In the genomic region with DNA sequence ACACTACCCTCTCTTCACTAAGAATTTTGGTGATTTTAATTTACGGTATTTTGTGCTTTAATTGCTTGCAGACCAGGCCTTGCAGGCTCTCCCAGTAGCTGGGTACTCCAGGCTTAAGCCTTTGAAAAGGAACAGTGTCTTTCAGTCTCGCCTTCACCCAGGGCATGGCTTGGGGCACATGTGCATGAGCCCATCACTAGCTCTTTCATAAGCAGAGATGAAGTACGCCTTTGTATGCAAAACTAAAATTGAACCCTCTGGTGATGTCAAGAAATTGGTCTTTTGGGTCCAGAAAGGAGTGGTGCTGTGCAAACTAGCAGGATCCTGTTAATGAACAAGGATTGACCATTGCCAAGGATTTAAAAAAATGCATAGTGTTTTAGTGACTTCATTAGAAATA, we compare ENCODE assay signal across 25 mouse cellular contexts. TPM values are rescaled to one million over a fixed set of nuclear protein-coding genes. Genes with fewer than 3 reads are reported as not detected.
A peak's percentile ranks its signal among the peaks of the same experiment; 100 is the strongest.
DNase-seq lines count a peak whose midpoint lies in the region; ATAC-seq and TF ChIP-seq lines count a peak whose summit lies in the region.
"Had no signal": no experiment of that assay in that cellular context is flagged by ENCODE, and none has a peak within 500 bp of the region (broad histone marks: within the 10 kb centered on the region; RNA-seq: fewer than 3 reads in every experiment).

No protein-coding gene starts in this region.

- H3K9me3 ChIP-seq in heart, embryonic 10.5 days, result no peaks in the 10 kb centered on the region
- H3K9me3 ChIP-seq in midbrain, postnatal 0 days (ENCODE audit: low read length), result no peaks in the 10 kb centered on the region
- no peaks in the 10 kb centered on the region for H3K9me3 ChIP-seq in midbrain, embryonic 11.5 days (ENCODE audit: control insufficient read depth, low read length)
- H3K9me3 ChIP-seq: liver, embryonic 13.5 days; lung, embryonic 15.5 days had no signal

- H3K27me3 ChIP-seq in heart, embryonic 10.5 days (ENCODE audit: insufficient read depth, poor library complexity, severe bottlenecking), result no peaks in the 10 kb centered on the region
- no peaks in the 10 kb centered on the region for H3K27me3 ChIP-seq in midbrain, postnatal 0 days (ENCODE audit: insufficient read depth, low read length)
- H3K27me3 ChIP-seq in midbrain, embryonic 11.5 days (ENCODE audit: control insufficient read depth, insufficient read depth, low read length), result no peaks in the 10 kb centered on the region
- H3K27me3 ChIP-seq: liver, embryonic 13.5 days; lung, embryonic 15.5 days; Patski had no signal

- no peak overlapping the region for H3K4me2 ChIP-seq in midbrain, postnatal 0 days (ENCODE audit: low read depth, low read length, poor library complexity, severe bottlenecking)
- no peak overlapping the region for H3K4me2 ChIP-seq in midbrain, embryonic 11.5 days
- H3K4me2 ChIP-seq: heart, embryonic 11.5 days; hindbrain, embryonic 14.5 days; liver, embryonic 13.5 days; lung, embryonic 15.5 days had no signal

- H3K27ac ChIP-seq in heart, embryonic 10.5 days, result no peak overlapping the region
- no peak overlapping the region for H3K27ac ChIP-seq in midbrain, postnatal 0 days (ENCODE audit: low read depth, low read length)
- H3K27ac ChIP-seq in midbrain, embryonic 11.5 days (ENCODE audit: low read depth, low read length), result no peak overlapping the region
- H3K27ac ChIP-seq: hindbrain, embryonic 14.5 days; lung, embryonic 15.5 days had no signal

- H3K4me1 ChIP-seq in heart, embryonic 10.5 days, result no peaks in the 10 kb centered on the region
- no peaks in the 10 kb centered on the region for H3K4me1 ChIP-seq in midbrain, postnatal 0 days (ENCODE audit: insufficient read depth, low read length)
- no peaks in the 10 kb centered on the region for H3K4me1 ChIP-seq in midbrain, embryonic 11.5 days (ENCODE audit: control insufficient read depth, insufficient read depth, low read length)
- H3K4me1 ChIP-seq: lung, embryonic 15.5 days had no signal

- no peak overlapping the region for H3K4me3 ChIP-seq in heart, embryonic 10.5 days
- no peak overlapping the region for H3K4me3 ChIP-seq in midbrain, postnatal 0 days (ENCODE audit: low read depth, low read length)
- H3K4me3 ChIP-seq in midbrain, embryonic 11.5 days (ENCODE audit: low read depth, low read length), result no peak overlapping the region
- H3K4me3 ChIP-seq: erythroblast, embryonic 14.5 days; liver, embryonic 13.5 days; lung, embryonic 15.5 days had no signal

- ATAC-seq in midbrain, postnatal 0 days (ENCODE audit: low FRiP score), result no peak
- ATAC-seq in midbrain, embryonic 11.5 days (ENCODE audit: low FRiP score), result no peak
- ATAC-seq: activated CD4-positive, CD25-positive, alpha-beta regulatory T cell, adult 4 months; Patski had no signal

- intact Hi-C loops in left cerebral cortex, postnatal 4 days (cut with DNase I), result no loop called here

- H3K36me3 ChIP-seq in heart, embryonic 10.5 days, result peaks cover 33% of the 10 kb centered on the region
- H3K36me3 ChIP-seq in midbrain, postnatal 0 days (ENCODE audit: insufficient read depth, low read length), result no peaks in the 10 kb centered on the region; the same call in 1 of the 2 replicates
- no peaks in the 10 kb centered on the region for H3K36me3 ChIP-seq in midbrain, embryonic 11.5 days (ENCODE audit: control insufficient read depth, insufficient read depth, low read length)

- WGBS in heart, embryonic 10.5 days, result 82% methylated on average over 3 of the region's 3 CpGs
- 79% methylated on average over 3 of the region's 3 CpGs for WGBS in midbrain, postnatal 0 days
- 83% methylated on average over 3 of the region's 3 CpGs for WGBS in midbrain, embryonic 11.5 days

- no peak for TF ChIP-seq CTCF in midbrain, postnatal 0 days (IDR thresholded peaks at IDR 0.05)

- peak; percentile 66 for DNase-seq in heart, adult 11 months
- DNase-seq in heart, embryonic 10.5 days (ENCODE audit: low spot score), result no peak
- DNase-seq in midbrain, postnatal 0 days (ENCODE audit: low spot score), result peak; percentile 27
- DNase-seq in midbrain, embryonic 11.5 days (ENCODE audit: low spot score, missing footprints), result no peak
- peak; percentile 37 for DNase-seq in fibroblast of lung, adult 2 months (ENCODE audit: low read depth)
- no peak for DNase-seq in right cerebral cortex, postnatal 4 days
- DNase-seq in left cerebral cortex, postnatal 4 days, result no peak
- DNase-seq: adrenal gland, postnatal 25 days; cerebellum, adult 2 months; gastrocnemius, postnatal 36 days; heart, postnatal 14 days; kidney, adult 2 months; kidney, postnatal 14 days; liver, embryonic 13.5 days; right cerebral cortex, postnatal 14 days had no signal

- H3K9ac ChIP-seq in midbrain, postnatal 0 days (replicated peaks; ENCODE audit: low read length, poor library complexity, severe bottlenecking), result no peak overlapping the region
- no peak overlapping the region for H3K9ac ChIP-seq in midbrain, embryonic 11.5 days (ENCODE audit: low read length)
- H3K9ac ChIP-seq: hindbrain, embryonic 14.5 days; liver, embryonic 13.5 days; lung, embryonic 15.5 days had no signal

RNA-seq across cellular contexts. Expression of a gene that starts 10.7 kb away (rescaled TPM):
- 22.5 and 28.1 TPM in 2 replicates for polyA plus RNA-seq in heart, embryonic 10.5 days (2016; fragmentation: Nextera tagmentation; extraction: Ambion mirVana)
- 16.6 and 19.6 TPM in 2 replicates for total RNA-seq in midbrain, postnatal 0 days (2014; rRNA removed)
- 26.1 and 29.6 TPM in 2 replicates for polyA plus RNA-seq in midbrain, postnatal 0 days (2015; fragmentation: Nextera tagmentation; extraction: Ambion mirVana)
- 16.6 and 17.2 TPM in 2 replicates for polyA plus RNA-seq in midbrain, embryonic 11.5 days (2014; fragmentation: Nextera tagmentation; extraction: Ambion mirVana)
- total RNA-seq in left cerebral cortex, postnatal 4 days (2021), result 10 to 100 TPM; 16.2 to 16.6 TPM

RNA-seq across cellular contexts. Expression of a gene that starts 20.8 kb away (rescaled TPM):
- polyA plus RNA-seq in heart, embryonic 10.5 days (2016; fragmentation: Nextera tagmentation; extraction: Ambion mirVana), result 0.13 TPM in 1 of 2 replicates, not detected in the other
- total RNA-seq in midbrain, postnatal 0 days (2014; rRNA removed), result 0.33 TPM in 2 replicates
- 0.11 and 0.15 TPM in 2 replicates for polyA plus RNA-seq in midbrain, postnatal 0 days (2015; fragmentation: Nextera tagmentation; extraction: Ambion mirVana)
- 0.12 TPM in 1 of 2 replicates, not detected in the other for polyA plus RNA-seq in midbrain, embryonic 11.5 days (2014; fragmentation: Nextera tagmentation; extraction: Ambion mirVana)
- not detected for total RNA-seq in left cerebral cortex, postnatal 4 days (2021)
- total RNA-seq: gastrocnemius, postnatal 36 days; heart, postnatal 14 days; layer of hippocampus, postnatal 14 days; left cerebral cortex, postnatal 14 days had no signal
- polyA plus RNA-seq: C2C12; erythroblast, embryonic 14.5 days; heart, embryonic 11.5 days; hindbrain, embryonic 14.5 days; liver, embryonic 13.5 days; neural tube, embryonic 11.5 days had no signal

Comparison
In these comparisons a context has a peak if more than half of its experiments do, and no peak if none do; other contexts are left out.
1. DNase-seq: peak in heart, adult 11 months (single experiment), midbrain, postnatal 0 days (single experiment) and fibroblast of lung, adult 2 months (single experiment); none in heart, embryonic 10.5 days (single experiment), midbrain, embryonic 11.5 days (single experiment), right cerebral cortex, postnatal 4 days (single experiment) and left cerebral cortex, postnatal 4 days (single experiment).